9 mouse cellular contexts compared by ENCODE assay signal in genomic region chr1:88260114-88260513, GRCm38 (mm10). TPM values are rescaled to one million over a fixed set of nuclear protein-coding genes. Genes with fewer than 3 reads are reported as not detected.
DNase-seq lines count a peak whose midpoint lies in the region; ATAC-seq lines count a peak whose summit lies in the region.
"Had no signal": no experiment of that assay in that cellular context is flagged by ENCODE, and none has a peak within 500 bp of the region (broad histone marks: within the 10 kb centered on the region; RNA-seq: fewer than 3 reads in every experiment).

No protein-coding gene starts in this region.

- H3K36me3 ChIP-seq in limb, embryonic 15.5 days = peaks cover 60% of the 10 kb centered on the region
- peaks cover 49% of the 10 kb centered on the region for H3K36me3 ChIP-seq in stomach, embryonic 16.5 days (ENCODE audit: control insufficient read depth, insufficient read depth, low read length)

- intact Hi-C loops in heart, postnatal 10 days (cut with DNase I) = no loop called here

- H3K4me2 ChIP-seq in limb, embryonic 15.5 days = no peak overlapping the region
- no peak overlapping the region for H3K4me2 ChIP-seq in stomach, embryonic 16.5 days (ENCODE audit: low read depth, low read length)

- H3K9ac ChIP-seq in limb, embryonic 15.5 days = no peak overlapping the region
- H3K9ac ChIP-seq in stomach, embryonic 16.5 days (ENCODE audit: low read length) = no peak overlapping the region

- H3K27ac ChIP-seq in limb, embryonic 15.5 days = no peak overlapping the region; the same call in 1 of the 2 replicates
- H3K27ac ChIP-seq in stomach, embryonic 16.5 days (ENCODE audit: low read length) = no peak overlapping the region

- no peak overlapping the region for H3K4me3 ChIP-seq in limb, embryonic 15.5 days
- no peak overlapping the region for H3K4me3 ChIP-seq in stomach, embryonic 16.5 days (replicated peaks; ENCODE audit: low read length)

- H3K4me1 ChIP-seq in limb, embryonic 15.5 days = peaks cover 14% of the 10 kb centered on the region
- H3K4me1 ChIP-seq in stomach, embryonic 16.5 days (ENCODE audit: control insufficient read depth, insufficient read depth, low read length) = peaks cover 18% of the 10 kb centered on the region

- peak; percentile 70 to 72 for DNase-seq in gastrocnemius, postnatal 4 days (ENCODE audit: low spot score in 2 of 2)
- DNase-seq in gastrocnemius, adult 18-20 months (ENCODE audit: low spot score) = no peak
- DNase-seq in 3T3-L1 (ENCODE audit: low read depth, low spot score) = peak; percentile 41
- peak; percentile 52 to 55 for DNase-seq in heart, postnatal 10 days
- DNase-seq in frontal cortex, postnatal 10 days (ENCODE audit: low spot score in 2 of 2) = no peak
- DNase-seq in lung, postnatal 14 days = no peak

- 79% methylated on average over 6 of the region's 6 CpGs for WGBS in limb, embryonic 15.5 days
- 74% methylated on average over 6 of the region's 6 CpGs for WGBS in stomach, embryonic 16.5 days

- H3K27me3 ChIP-seq in limb, embryonic 15.5 days = no peaks in the 10 kb centered on the region
- no peaks in the 10 kb centered on the region for H3K27me3 ChIP-seq in stomach, embryonic 16.5 days (ENCODE audit: control insufficient read depth, insufficient read depth, low read length)
- H3K27me3 ChIP-seq: Patski had no signal

- ATAC-seq in limb, embryonic 15.5 days (ENCODE audit: insufficient number of reproducible peaks, low FRiP score, low TSS enrichment, low read depth) = peak; percentile 11
- peak; percentile 4; the same call in 1 of the 2 replicates for ATAC-seq in stomach, embryonic 16.5 days (ENCODE audit: insufficient read depth, low FRiP score)
- ATAC-seq: Patski had no signal

- 0 out of 2 replicates have a peak, but pooled peaks cover 3% of the 10 kb centered on the region for H3K9me3 ChIP-seq in limb, embryonic 15.5 days
- H3K9me3 ChIP-seq in stomach, embryonic 16.5 days (replicated peaks; ENCODE audit: control insufficient read depth, low read length) = no peaks in the 10 kb centered on the region

RNA-seq across cellular contexts. Expression of gene Hjurp, which starts 17.3 kb away (rescaled TPM):
- total RNA-seq in gastrocnemius, postnatal 4 days (2021) = 10 to 100 TPM; 80.5 to 88.1 TPM
- 1 to 10 TPM; 5.4 to 5.8 TPM for total RNA-seq in gastrocnemius, adult 18-20 months (2021)
- total RNA-seq in heart, postnatal 10 days (2021) = 10 to 100 TPM; 43.5 to 44.5 TPM
- polyA plus RNA-seq in limb, embryonic 15.5 days (2015; fragmentation: Nextera tagmentation; extraction: Ambion mirVana) = 161 and 168 TPM in 2 replicates
- polyA plus RNA-seq in stomach, embryonic 16.5 days (2015; fragmentation: Nextera tagmentation; extraction: Ambion mirVana) = 169 and 173 TPM in 2 replicates

RNA-seq across cellular contexts. Expression of gene Trpm8, which starts 17.3 kb away (rescaled TPM):
- total RNA-seq in gastrocnemius, postnatal 4 days (2021) = not detected
- not detected for total RNA-seq in gastrocnemius, adult 18-20 months (2021)
- total RNA-seq in heart, postnatal 10 days (2021) = not detected
- polyA plus RNA-seq in limb, embryonic 15.5 days (2015; fragmentation: Nextera tagmentation; extraction: Ambion mirVana) = not detected in 2 replicates
- polyA plus RNA-seq in stomach, embryonic 16.5 days (2015; fragmentation: Nextera tagmentation; extraction: Ambion mirVana) = not detected in 2 replicates

RNA-seq across cellular contexts. Expression of gene Mroh2a, which starts 33.3 kb away (rescaled TPM):
- under 1 TPM in 1 of 2 experiments, not detected in 1; 0.13 TPM for total RNA-seq in gastrocnemius, postnatal 4 days (2021)
- total RNA-seq in gastrocnemius, adult 18-20 months (2021) = not detected
- total RNA-seq in heart, postnatal 10 days (2021) = under 1 TPM in 1 of 2 experiments, not detected in 1; 0.10 TPM
- 1.6 and 2.2 TPM in 2 replicates for polyA plus RNA-seq in limb, embryonic 15.5 days (2015; fragmentation: Nextera tagmentation; extraction: Ambion mirVana)
- 1.6 and 1.7 TPM in 2 replicates for polyA plus RNA-seq in stomach, embryonic 16.5 days (2015; fragmentation: Nextera tagmentation; extraction: Ambion mirVana)

RNA-seq across cellular contexts. Expression of gene Ugt1a1, which starts 48.4 kb away (rescaled TPM):
- total RNA-seq in gastrocnemius, postnatal 4 days (2021) = 1 to 10 TPM in 1 of 2 experiments, under 1 TPM in 1; 0.12 to 1.3 TPM
- under 1 TPM in 1 of 2 experiments, not detected in 1; 0.09 TPM for total RNA-seq in gastrocnemius, adult 18-20 months (2021)
- not detected for total RNA-seq in heart, postnatal 10 days (2021)
- 10.8 and 12.3 TPM in 2 replicates for polyA plus RNA-seq in limb, embryonic 15.5 days (2015; fragmentation: Nextera tagmentation; extraction: Ambion mirVana)
- 13.6 and 14.1 TPM in 2 replicates for polyA plus RNA-seq in stomach, embryonic 16.5 days (2015; fragmentation: Nextera tagmentation; extraction: Ambion mirVana)

RNA-seq across cellular contexts. Expression of gene Dnajb3, which starts 54.5 kb away (rescaled TPM):
- 1 to 10 TPM; 3.8 to 4.9 TPM for total RNA-seq in gastrocnemius, postnatal 4 days (2021)
- not detected for total RNA-seq in gastrocnemius, adult 18-20 months (2021)
- total RNA-seq in heart, postnatal 10 days (2021) = 1 to 10 TPM in 1 of 2 experiments, under 1 TPM in 1; 0.84 to 1.1 TPM
- polyA plus RNA-seq in limb, embryonic 15.5 days (2015; fragmentation: Nextera tagmentation; extraction: Ambion mirVana) = 11.1 and 11.6 TPM in 2 replicates
- polyA plus RNA-seq in stomach, embryonic 16.5 days (2015; fragmentation: Nextera tagmentation; extraction: Ambion mirVana) = 6.6 and 7.6 TPM in 2 replicates
- polyA plus RNA-seq: Patski had no signal

Comparison
In these comparisons a context has a peak if more than half of its experiments do, and no peak if none do; other contexts are left out.
1. DNase-seq: peak in gastrocnemius, postnatal 4 days (2 of 2), 3T3-L1 (single experiment) and heart, postnatal 10 days (2 of 2); none in gastrocnemius, adult 18-20 months (single experiment), frontal cortex, postnatal 10 days (0 of 2) and lung, postnatal 14 days (single experiment).
2. RNA of gene Hjurp, which starts 17.3 kb away (total RNA-seq): 80.5 to 88.1 TPM in gastrocnemius, postnatal 4 days and 43.5 to 44.5 TPM in heart, postnatal 10 days; 5.4 to 5.8 TPM in gastrocnemius, adult 18-20 months; every median in the first group is over 4 times any median in the second.